Mouse (Mus musculus): Measurements from ENCODE around the gene Stox2. TPM values are rescaled to one million over a fixed set of nuclear protein-coding genes. Genes with fewer than 3 reads are reported as not detected.

Gene Stox2
- polyA plus RNA-seq, 1 experiment from 2014 or later: 10.3 TPM

- WGBS: 85% methylated on average over 7 of the region's 7 CpGs
- H3K9ac ChIP-seq: no peak overlapping the region
Measured at GRCm38 (mm10) chr8:47376651-47377050, 69.5 kb downstream of the Stox2 start.

GRCm38 (mm10) chr8:47373757-47374156 lies 72.4 kb downstream of the Stox2 start:
- Histone ChIP-seq H3K4me1 (replicated peaks) (no peaks in the 10 kb centered on the region), H3K9me3 (replicated peaks) (0 out of 2 replicates have a peak, but pooled peaks cover 2% of the 10 kb centered on the region), H3K4me2 (no peak overlapping the region), H3K9ac (no peak overlapping the region), H3K27ac (ENCODE audit: poor library complexity, severe bottlenecking) (no peak overlapping the region), H3K36me3 (no peaks in the 10 kb centered on the region), H3K27me3 (replicated peaks) (peaks cover 14% of the 10 kb centered on the region), H3K4me3 (no peak overlapping the region)
- WGBS: 81% methylated on average over 7 of the region's 7 CpGs
- no peak for ATAC-seq (ENCODE audit: insufficient number of reproducible peaks, low FRiP score)

More at GRCm38 (mm10) chr8:47376651-47377050, 69.5 kb downstream of the Stox2 start:
- Histone ChIP-seq H3K27ac (ENCODE audit: poor library complexity, severe bottlenecking) (no peak overlapping the region), H3K4me2 (no peak overlapping the region), H3K27me3 (replicated peaks) (no peaks in the 10 kb centered on the region), H3K4me3 (no peak overlapping the region), H3K4me1 (replicated peaks) (peaks cover 7% of the 10 kb centered on the region; the same call in 1 of the 2 replicates), H3K9me3 (replicated peaks) (0 out of 2 replicates have a peak, but pooled peaks cover 2% of the 10 kb centered on the region), H3K36me3 (no peaks in the 10 kb centered on the region)
- no peak for ATAC-seq (ENCODE audit: insufficient number of reproducible peaks, low FRiP score)

- peaks cover 23% of the 10 kb centered on the region for H3K27me3 ChIP-seq (replicated peaks)
- H3K4me2 ChIP-seq: no peak overlapping the region
- H3K36me3 ChIP-seq: no peaks in the 10 kb centered on the region
- ATAC-seq (ENCODE audit: insufficient number of reproducible peaks, low FRiP score): no peak
- no peak overlapping the region for H3K27ac ChIP-seq (ENCODE audit: poor library complexity, severe bottlenecking)
- H3K9me3 ChIP-seq (replicated peaks): peaks cover 4% of the 10 kb centered on the region
- 68% methylated on average over 3 of the region's 3 CpGs for WGBS
- H3K9ac ChIP-seq: no peak overlapping the region
- peaks cover 12% of the 10 kb centered on the region; the same call in 1 of the 2 replicates for H3K4me1 ChIP-seq (replicated peaks)
- no peak overlapping the region for H3K4me3 ChIP-seq
Measured at GRCm38 (mm10) chr8:47371539-47371938, 74.6 kb downstream of the Stox2 start.

- H3K4me1 ChIP-seq (replicated peaks): peaks cover 13% of the 10 kb centered on the region; the same call in 1 of the 2 replicates
- no peak overlapping the region for H3K9ac ChIP-seq
- H3K4me2 ChIP-seq: no peak overlapping the region
- no peak overlapping the region for H3K4me3 ChIP-seq
- no peak for ATAC-seq (ENCODE audit: insufficient number of reproducible peaks, low FRiP score)
- H3K27ac ChIP-seq (ENCODE audit: poor library complexity, severe bottlenecking): no peak overlapping the region
- peaks cover 23% of the 10 kb centered on the region for H3K27me3 ChIP-seq (replicated peaks)
- no peaks in the 10 kb centered on the region for H3K36me3 ChIP-seq
- 84% methylated on average over 3 of the region's 3 CpGs for WGBS
- peaks cover 6% of the 10 kb centered on the region for H3K9me3 ChIP-seq (replicated peaks)
Measured at GRCm38 (mm10) chr8:47371081-47371480, 75.1 kb downstream of the Stox2 start.

- no peak for ATAC-seq (ENCODE audit: insufficient number of reproducible peaks, low FRiP score)
Measured at GRCm38 (mm10) chr8:47370421-47371080, 75.6 kb downstream of the Stox2 start.

GRCm38 (mm10) chr8:47369949-47370348 lies 76.2 kb downstream of the Stox2 start:
- WGBS: 83% methylated on average over 15 of the region's 15 CpGs
- ATAC-seq (ENCODE audit: insufficient number of reproducible peaks, low FRiP score): no peak
- no peak overlapping the region for H3K4me2 ChIP-seq

More at GRCm38 (mm10) chr8:47370421-47371080, 75.6 kb downstream of the Stox2 start:
- Histone ChIP-seq H3K27me3 (replicated peaks) (peaks cover 27% of the 10 kb centered on the region), H3K4me1 (replicated peaks) (peaks cover 13% of the 10 kb centered on the region; the same call in 1 of the 2 replicates), H3K4me3 (no peak overlapping the region), H3K9ac (no peak overlapping the region), H3K36me3 (no peaks in the 10 kb centered on the region), H3K4me2 (no peak overlapping the region), H3K9me3 (replicated peaks) (peaks cover 6% of the 10 kb centered on the region), H3K27ac (ENCODE audit: poor library complexity, severe bottlenecking) (no peak overlapping the region)
- 33% methylated on average over 15 of the region's 15 CpGs for WGBS

GRCm38 (mm10) chr8:47369044-47369769 lies 77.0 kb downstream of the Stox2 start:
- Histone ChIP-seq H3K4me3 (no peak overlapping the region), H3K4me2 (no peak overlapping the region), H3K9me3 (replicated peaks) (peaks cover 6% of the 10 kb centered on the region), H3K27me3 (replicated peaks) (peaks cover 40% of the 10 kb centered on the region), H3K4me1 (replicated peaks) (peaks cover 17% of the 10 kb centered on the region), H3K9ac (no peak overlapping the region), H3K36me3 (no peaks in the 10 kb centered on the region), H3K27ac (ENCODE audit: poor library complexity, severe bottlenecking) (no peak overlapping the region)
- WGBS: 85% methylated on average over 16 of the region's 16 CpGs
- no peak for ATAC-seq (ENCODE audit: insufficient number of reproducible peaks, low FRiP score)

More at GRCm38 (mm10) chr8:47369949-47370348, 76.2 kb downstream of the Stox2 start:
- H3K27me3 ChIP-seq (replicated peaks): peaks cover 32% of the 10 kb centered on the region
- no peak overlapping the region for H3K27ac ChIP-seq (ENCODE audit: poor library complexity, severe bottlenecking)
- H3K4me3 ChIP-seq: no peak overlapping the region
- peaks cover 6% of the 10 kb centered on the region for H3K9me3 ChIP-seq (replicated peaks)
- H3K9ac ChIP-seq: no peak overlapping the region
- H3K4me1 ChIP-seq (replicated peaks): peaks cover 13% of the 10 kb centered on the region; the same call in 1 of the 2 replicates
- no peaks in the 10 kb centered on the region for H3K36me3 ChIP-seq

- H3K36me3 ChIP-seq: no peaks in the 10 kb centered on the region
- no peak for ATAC-seq (ENCODE audit: insufficient number of reproducible peaks, low FRiP score)
- H3K4me1 ChIP-seq (replicated peaks): peaks cover 39% of the 10 kb centered on the region
- peak overlapping the region; percentile 65 for H3K27ac ChIP-seq (ENCODE audit: poor library complexity, severe bottlenecking)
- no peak overlapping the region for H3K9ac ChIP-seq
- H3K27me3 ChIP-seq (replicated peaks): peaks cover 46% of the 10 kb centered on the region
- WGBS: 45% methylated on average over 6 of the region's 6 CpGs
- H3K9me3 ChIP-seq (replicated peaks): peaks cover 6% of the 10 kb centered on the region
- no peak overlapping the region for H3K4me2 ChIP-seq
- H3K4me3 ChIP-seq: no peak overlapping the region
Measured at GRCm38 (mm10) chr8:47367029-47367428, 79.1 kb downstream of the Stox2 start.

GRCm38 (mm10) chr8:47363271-47363670 lies 82.9 kb downstream of the Stox2 start:
- peak; percentile 91 for ATAC-seq (ENCODE audit: insufficient number of reproducible peaks, low FRiP score)
- 1% methylated on average over 8 of the region's 8 CpGs for WGBS

GRCm38 (mm10) chr8:47355340-47355906 lies 90.7 kb downstream of the Stox2 start:
- H3K9me3 ChIP-seq (replicated peaks): no peaks in the 10 kb centered on the region
- H3K4me3 ChIP-seq: no peak overlapping the region
- H3K4me1 ChIP-seq (replicated peaks): peaks cover 18% of the 10 kb centered on the region
- ATAC-seq (ENCODE audit: insufficient number of reproducible peaks, low FRiP score): no peak
- H3K9ac ChIP-seq: no peak overlapping the region
- WGBS: 83% methylated on average over 8 of the region's 8 CpGs
- no peaks in the 10 kb centered on the region for H3K36me3 ChIP-seq
- peaks cover 37% of the 10 kb centered on the region for H3K27me3 ChIP-seq (replicated peaks)
- H3K27ac ChIP-seq (ENCODE audit: poor library complexity, severe bottlenecking): no peak overlapping the region
- H3K4me2 ChIP-seq: no peak overlapping the region

More at GRCm38 (mm10) chr8:47363271-47363670, 82.9 kb downstream of the Stox2 start:
- Histone ChIP-seq H3K27me3 (replicated peaks) (peaks cover 44% of the 10 kb centered on the region), H3K36me3 (no peaks in the 10 kb centered on the region), H3K4me1 (replicated peaks) (peaks cover 42% of the 10 kb centered on the region), H3K27ac (ENCODE audit: poor library complexity, severe bottlenecking) (peak overlapping the region; percentile 54; the same call in 1 of the 2 replicates), H3K4me3 (no peak overlapping the region), H3K4me2 (peak overlapping the region; percentile 11; the same call in 1 of the 2 replicates), H3K9me3 (replicated peaks) (peaks cover 6% of the 10 kb centered on the region), H3K9ac (no peak overlapping the region)

Measured in heart, embryonic 12.5 days (tissue).